In the genomic region with DNA sequence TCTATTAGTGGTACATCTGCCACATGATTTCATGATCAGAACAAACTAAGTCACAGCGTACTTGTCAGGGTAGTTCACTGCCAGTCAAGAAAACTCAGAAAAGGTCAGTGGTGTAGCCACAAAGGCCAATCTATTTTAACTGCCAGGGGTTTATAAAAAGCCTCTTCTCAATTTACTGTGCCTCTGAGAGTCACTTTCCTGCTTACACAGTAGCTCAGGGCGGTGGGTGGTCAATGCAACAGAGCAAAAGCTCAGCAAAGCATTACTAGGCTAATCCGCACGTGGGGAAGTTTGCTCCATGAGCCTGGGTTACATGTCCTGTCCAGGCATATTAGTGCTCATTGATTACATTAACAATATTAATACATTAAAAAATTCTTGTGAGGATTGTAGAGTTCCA, we compare ENCODE assay signal across 27 mouse cellular contexts.
"Had no signal": no experiment of that assay in that cellular context is flagged by ENCODE, and none has a peak within 500 bp of the region (broad histone marks: within the 10 kb centered on the region; RNA-seq: fewer than 3 reads in every experiment).

No protein-coding gene starts in this region.

- H3K4me3 ChIP-seq: forebrain, embryonic 15.5 days; heart, adult 2 months; heart, embryonic 13.5 days; heart, embryonic 15.5 days; hindbrain, embryonic 10.5 days; hindbrain, embryonic 12.5 days; intestine, embryonic 15.5 days; limb, embryonic 10.5 days; limb, embryonic 12.5 days; liver, embryonic 13.5 days; liver, embryonic 15.5 days had no signal

- H3K4me1 ChIP-seq: forebrain, embryonic 15.5 days; hindbrain, embryonic 12.5 days; intestine, embryonic 15.5 days; limb, embryonic 10.5 days; liver, embryonic 13.5 days; liver, embryonic 15.5 days had no signal

- H3K27ac ChIP-seq: forebrain, embryonic 15.5 days; heart, adult 2 months; heart, embryonic 13.5 days; heart, embryonic 15.5 days; hindbrain, embryonic 10.5 days; hindbrain, embryonic 12.5 days; hindbrain, embryonic 14.5 days; intestine, embryonic 15.5 days; kidney, postnatal 0 days; limb, embryonic 10.5 days; limb, embryonic 12.5 days; liver, embryonic 13.5 days; liver, embryonic 15.5 days had no signal

- ATAC-seq: forebrain, embryonic 15.5 days; hindbrain, embryonic 16.5 days; inflammation-experienced regulatory T-cells, adult 6 months; intestine, embryonic 15.5 days; intestine, postnatal 0 days had no signal

- H3K9me3 ChIP-seq: forebrain, embryonic 15.5 days; heart, embryonic 13.5 days; heart, embryonic 15.5 days; hindbrain, embryonic 10.5 days; hindbrain, embryonic 12.5 days; intestine, embryonic 15.5 days; limb, embryonic 10.5 days; limb, embryonic 12.5 days; liver, embryonic 13.5 days; liver, embryonic 15.5 days had no signal

- H3K9ac ChIP-seq: forebrain, embryonic 15.5 days; heart, embryonic 13.5 days; heart, embryonic 15.5 days; hindbrain, embryonic 12.5 days; hindbrain, embryonic 14.5 days; intestine, embryonic 15.5 days; limb, embryonic 12.5 days; liver, embryonic 13.5 days; liver, embryonic 15.5 days had no signal

- DNase-seq: heart, adult 2 months; heart, postnatal 14 days; heart, postnatal 4 days; kidney, adult 18-20 months; kidney, adult 8-10 months; kidney, postnatal 14 days; kidney, postnatal 36 days; layer of hippocampus, adult 9-11 months; layer of hippocampus, postnatal 36 days; liver; liver, embryonic 13.5 days had no signal

- H3K27me3 ChIP-seq: forebrain, embryonic 15.5 days; heart, embryonic 13.5 days; heart, embryonic 15.5 days; hindbrain, embryonic 12.5 days; intestine, embryonic 15.5 days; limb, embryonic 12.5 days; liver, embryonic 13.5 days; liver, embryonic 15.5 days had no signal

- H3K36me3 ChIP-seq: forebrain, embryonic 15.5 days; heart, embryonic 13.5 days; heart, embryonic 15.5 days; hindbrain, embryonic 10.5 days; hindbrain, embryonic 12.5 days; intestine, embryonic 15.5 days; limb, embryonic 10.5 days; limb, embryonic 12.5 days; liver, embryonic 13.5 days; liver, embryonic 15.5 days had no signal

- H3K4me2 ChIP-seq: forebrain, embryonic 15.5 days; heart, embryonic 11.5 days; heart, embryonic 13.5 days; heart, embryonic 15.5 days; hindbrain, embryonic 12.5 days; hindbrain, embryonic 14.5 days; intestine, embryonic 15.5 days; limb, embryonic 12.5 days; liver, embryonic 11.5 days; liver, embryonic 13.5 days; liver, embryonic 15.5 days had no signal
